Mouse (Mus musculus): ENCODE measurements around the gene Rbms1. TPM values are rescaled to one million over a fixed set of nuclear protein-coding genes. Genes with fewer than 3 reads are reported as not detected.
A peak's percentile ranks its signal among the peaks of the same experiment; 100 is the strongest.

The Rbms1 gene
- polyA plus RNA-seq, 1 experiment from 2014 or later, result 44.9 TPM

- peaks cover 10% of the 10 kb centered on the region for H3K4me1 ChIP-seq (ENCODE audit: control insufficient read depth, low read depth, low read length)
- no peak overlapping the region for H3K9ac ChIP-seq (ENCODE audit: low read depth, low read length)
- H3K9me3 ChIP-seq (replicated peaks; ENCODE audit: control insufficient read depth, low read length), result no peaks in the 10 kb centered on the region
- no peak overlapping the region for H3K4me2 ChIP-seq (ENCODE audit: low read depth, low read length)
- no peak overlapping the region for H3K27ac ChIP-seq (ENCODE audit: low read length)
- H3K36me3 ChIP-seq (ENCODE audit: control insufficient read depth, insufficient read depth), result no peaks in the 10 kb centered on the region
- no peaks in the 10 kb centered on the region for H3K27me3 ChIP-seq (ENCODE audit: control insufficient read depth, insufficient read depth, low read depth, low read length)
- 39% methylated on average over 11 of the region's 11 CpGs for WGBS (ENCODE audit: insufficient replicate concordance)
- H3K4me3 ChIP-seq (ENCODE audit: low read depth, low read length), result no peak overlapping the region
- ATAC-seq (ENCODE audit: low read depth), result no peak
Measured at GRCm38 (mm10) chr2:60923756-60924544, 39.0 kb downstream of the Rbms1 start.

- no peak overlapping the region for H3K9ac ChIP-seq (ENCODE audit: low read depth, low read length)
- H3K4me1 ChIP-seq (ENCODE audit: control insufficient read depth, low read depth, low read length), result peaks cover 7% of the 10 kb centered on the region
- H3K9me3 ChIP-seq (replicated peaks; ENCODE audit: control insufficient read depth, low read length), result no peaks in the 10 kb centered on the region
- no peak for ATAC-seq (ENCODE audit: low read depth)
- no peak overlapping the region for H3K27ac ChIP-seq (ENCODE audit: low read length)
- no peak overlapping the region for H3K4me2 ChIP-seq (ENCODE audit: low read depth, low read length)
- no peaks in the 10 kb centered on the region for H3K27me3 ChIP-seq (ENCODE audit: control insufficient read depth, insufficient read depth, low read depth, low read length)
- no peaks in the 10 kb centered on the region for H3K36me3 ChIP-seq (ENCODE audit: control insufficient read depth, insufficient read depth)
- 18% methylated on average over 6 of the region's 6 CpGs for WGBS (ENCODE audit: insufficient replicate concordance)
- no peak overlapping the region for H3K4me3 ChIP-seq (ENCODE audit: low read depth, low read length)
Measured at GRCm38 (mm10) chr2:60923111-60923510, 39.9 kb downstream of the Rbms1 start.

- Histone ChIP-seq H3K36me3 (ENCODE audit: control insufficient read depth, insufficient read depth) (no peaks in the 10 kb centered on the region), H3K9ac (ENCODE audit: low read depth, low read length) (no peak overlapping the region), H3K9me3 (replicated peaks; ENCODE audit: control insufficient read depth, low read length) (no peaks in the 10 kb centered on the region), H3K4me2 (ENCODE audit: low read depth, low read length) (no peak overlapping the region), H3K4me1 (ENCODE audit: control insufficient read depth, low read depth, low read length) (peaks cover 7% of the 10 kb centered on the region), H3K27me3 (ENCODE audit: control insufficient read depth, insufficient read depth, low read depth, low read length) (no peaks in the 10 kb centered on the region), H3K4me3 (ENCODE audit: low read depth, low read length) (no peak overlapping the region), H3K27ac (ENCODE audit: low read length) (no peak overlapping the region)
- ATAC-seq (ENCODE audit: low read depth), result no peak
- WGBS (ENCODE audit: insufficient replicate concordance), result 56% methylated on average over 5 of the region's 5 CpGs
Measured at GRCm38 (mm10) chr2:60922351-60922750, 40.6 kb downstream of the Rbms1 start.

GRCm38 (mm10) chr2:60920076-60920475, 42.9 kb downstream of the Rbms1 start:
- Histone ChIP-seq H3K4me3 (ENCODE audit: low read depth, low read length) (no peak overlapping the region), H3K27me3 (ENCODE audit: control insufficient read depth, insufficient read depth, low read depth, low read length) (no peaks in the 10 kb centered on the region), H3K27ac (ENCODE audit: low read length) (no peak overlapping the region), H3K9ac (ENCODE audit: low read depth, low read length) (no peak overlapping the region), H3K9me3 (replicated peaks; ENCODE audit: control insufficient read depth, low read length) (no peaks in the 10 kb centered on the region), H3K4me1 (ENCODE audit: control insufficient read depth, low read depth, low read length) (peaks cover 7% of the 10 kb centered on the region), H3K4me2 (ENCODE audit: low read depth, low read length) (no peak overlapping the region), H3K36me3 (ENCODE audit: control insufficient read depth, insufficient read depth) (no peaks in the 10 kb centered on the region)
- ATAC-seq (ENCODE audit: low read depth), result no peak
- WGBS (ENCODE audit: insufficient replicate concordance), result 30% methylated on average over 3 of the region's 3 CpGs

GRCm38 (mm10) chr2:60918401-60918800, 44.6 kb downstream of the Rbms1 start:
- H3K27me3 ChIP-seq (ENCODE audit: control insufficient read depth, insufficient read depth, low read depth, low read length), result no peaks in the 10 kb centered on the region
- no peak overlapping the region for H3K27ac ChIP-seq (ENCODE audit: low read length)
- no peak overlapping the region for H3K4me3 ChIP-seq (ENCODE audit: low read depth, low read length)
- WGBS (ENCODE audit: insufficient replicate concordance), result 62% methylated on average over 7 of the region's 7 CpGs
- H3K36me3 ChIP-seq (ENCODE audit: control insufficient read depth, insufficient read depth), result no peaks in the 10 kb centered on the region
- H3K4me1 ChIP-seq (ENCODE audit: control insufficient read depth, low read depth, low read length), result peaks cover 4% of the 10 kb centered on the region
- no peak overlapping the region for H3K9ac ChIP-seq (ENCODE audit: low read depth, low read length)
- no peak overlapping the region for H3K4me2 ChIP-seq (ENCODE audit: low read depth, low read length)
- H3K9me3 ChIP-seq (replicated peaks; ENCODE audit: control insufficient read depth, low read length), result no peaks in the 10 kb centered on the region
- ATAC-seq (ENCODE audit: low read depth), result no peak

GRCm38 (mm10) chr2:60914524-60915280, 48.3 kb downstream of the Rbms1 start:
- no peak for ATAC-seq (ENCODE audit: low read depth)
- H3K27me3 ChIP-seq (ENCODE audit: control insufficient read depth, insufficient read depth, low read depth, low read length), result no peaks in the 10 kb centered on the region
- 64% methylated on average over 7 of the region's 7 CpGs for WGBS (ENCODE audit: insufficient replicate concordance)

GRCm38 (mm10) chr2:60913281-60913680, 49.7 kb downstream of the Rbms1 start:
- H3K9ac ChIP-seq (ENCODE audit: low read depth, low read length), result no peak overlapping the region
- no peaks in the 10 kb centered on the region for H3K9me3 ChIP-seq (replicated peaks; ENCODE audit: control insufficient read depth, low read length)
- no peak overlapping the region for H3K4me3 ChIP-seq (ENCODE audit: low read depth, low read length)
- no peak overlapping the region for H3K4me2 ChIP-seq (ENCODE audit: low read depth, low read length)
- no peaks in the 10 kb centered on the region for H3K27me3 ChIP-seq (ENCODE audit: control insufficient read depth, insufficient read depth, low read depth, low read length)
- no peaks in the 10 kb centered on the region for H3K36me3 ChIP-seq (ENCODE audit: control insufficient read depth, insufficient read depth)
- 52% methylated on average over 3 of the region's 3 CpGs for WGBS (ENCODE audit: insufficient replicate concordance)
- no peak for ATAC-seq (ENCODE audit: low read depth)
- H3K27ac ChIP-seq (ENCODE audit: low read length), result no peak overlapping the region
- H3K4me1 ChIP-seq (ENCODE audit: control insufficient read depth, low read depth, low read length), result peaks cover 5% of the 10 kb centered on the region

More at GRCm38 (mm10) chr2:60914524-60915280, 48.3 kb downstream of the Rbms1 start:
- Histone ChIP-seq H3K9ac (ENCODE audit: low read depth, low read length) (no peak overlapping the region), H3K4me3 (ENCODE audit: low read depth, low read length) (no peak overlapping the region), H3K4me2 (ENCODE audit: low read depth, low read length) (no peak overlapping the region), H3K27ac (ENCODE audit: low read length) (no peak overlapping the region), H3K36me3 (ENCODE audit: control insufficient read depth, insufficient read depth) (no peaks in the 10 kb centered on the region), H3K9me3 (replicated peaks; ENCODE audit: control insufficient read depth, low read length) (no peaks in the 10 kb centered on the region), H3K4me1 (ENCODE audit: control insufficient read depth, low read depth, low read length) (peaks cover 5% of the 10 kb centered on the region)

GRCm38 (mm10) chr2:60911716-60912115, 51.3 kb downstream of the Rbms1 start:
- Histone ChIP-seq H3K9me3 (replicated peaks; ENCODE audit: control insufficient read depth, low read length) (no peaks in the 10 kb centered on the region), H3K4me2 (ENCODE audit: low read depth, low read length) (no peak overlapping the region), H3K27me3 (ENCODE audit: control insufficient read depth, insufficient read depth, low read depth, low read length) (no peaks in the 10 kb centered on the region), H3K27ac (ENCODE audit: low read length) (no peak overlapping the region), H3K36me3 (ENCODE audit: control insufficient read depth, insufficient read depth) (no peaks in the 10 kb centered on the region), H3K4me1 (ENCODE audit: control insufficient read depth, low read depth, low read length) (peaks cover 5% of the 10 kb centered on the region), H3K9ac (ENCODE audit: low read depth, low read length) (no peak overlapping the region), H3K4me3 (ENCODE audit: low read depth, low read length) (no peak overlapping the region)
- no peak for ATAC-seq (ENCODE audit: low read depth)
- WGBS (ENCODE audit: insufficient replicate concordance), result 75% methylated on average over 8 of the region's 8 CpGs

GRCm38 (mm10) chr2:60910820-60911219, 52.2 kb downstream of the Rbms1 start:
- no peaks in the 10 kb centered on the region for H3K36me3 ChIP-seq (ENCODE audit: control insufficient read depth, insufficient read depth)
- H3K27me3 ChIP-seq (ENCODE audit: control insufficient read depth, insufficient read depth, low read depth, low read length), result no peaks in the 10 kb centered on the region
- H3K4me3 ChIP-seq (ENCODE audit: low read depth, low read length), result no peak overlapping the region
- peak overlapping the region; percentile 42 for H3K4me2 ChIP-seq (ENCODE audit: low read depth, low read length)
- ATAC-seq (ENCODE audit: low read depth), result peak; percentile 76
- peaks cover 5% of the 10 kb centered on the region for H3K4me1 ChIP-seq (ENCODE audit: control insufficient read depth, low read depth, low read length)
- 28% methylated on average over 6 of the region's 6 CpGs for WGBS (ENCODE audit: insufficient replicate concordance)
- H3K9me3 ChIP-seq (replicated peaks; ENCODE audit: control insufficient read depth, low read length), result no peaks in the 10 kb centered on the region
- peak overlapping the region; percentile 50 for H3K27ac ChIP-seq (ENCODE audit: low read length)
- H3K9ac ChIP-seq (ENCODE audit: low read depth, low read length), result no peak overlapping the region
